In genomic region chr2:30652581-30653037, GRCm38 (mm10) we compare ENCODE assay signal across 8 mouse cellular contexts. TPM values are rescaled to one million over a fixed set of nuclear protein-coding genes. Genes with fewer than 3 reads are reported as not detected.
DNase-seq lines count a peak whose midpoint lies in the region; ATAC-seq and TF ChIP-seq lines count a peak whose summit lies in the region.

No protein-coding gene starts in this region.

- H3K4me2 ChIP-seq in embryonic facial prominence, embryonic 15.5 days (replicated peaks) = peak overlapping the region; percentile 28
- peak overlapping the region; percentile 49 for H3K4me2 ChIP-seq in heart, postnatal 0 days (ENCODE audit: low read depth, low read length)
- H3K4me2 ChIP-seq in limb, embryonic 15.5 days = peak overlapping the region; percentile 26

- TF ChIP-seq EP300 in heart, postnatal 0 days (IDR thresholded peaks at IDR 0.05; ENCODE audit: low read depth) = peak; percentile 15

- DNase-seq in adrenal gland, postnatal 14 days = peak; percentile 56
- DNase-seq in adrenal gland, adult 18-20 months (ENCODE audit: low spot score in 2 of 2) = no peak
- DNase-seq in heart, postnatal 0 days (ENCODE audit: low spot score) = peak; percentile 84
- no peak for DNase-seq in cerebellum, postnatal 25 days

- WGBS in embryonic facial prominence, embryonic 15.5 days = 3% methylated on average over 13 of the region's 13 CpGs
- WGBS in heart, postnatal 0 days = 5% methylated on average over 13 of the region's 13 CpGs
- WGBS in limb, embryonic 15.5 days = 3% methylated on average over 13 of the region's 13 CpGs
- WGBS in olfactory bulb, adult 2 months = 11% methylated on average over 13 of the region's 13 CpGs

- no peak for TF ChIP-seq POLR2A in olfactory bulb, adult 2 months (IDR thresholded peaks at IDR 0.05; ENCODE audit: insufficient read depth, low read depth, low read length)

- H3K27ac ChIP-seq in embryonic facial prominence, embryonic 15.5 days (replicated peaks) = peak overlapping the region; percentile 93
- peak overlapping the region; percentile 90 for H3K27ac ChIP-seq in heart, postnatal 0 days (ENCODE audit: low read depth)
- H3K27ac ChIP-seq in limb, embryonic 15.5 days = peak overlapping the region; percentile 91
- peak overlapping the region; percentile 89 for H3K27ac ChIP-seq in olfactory bulb, adult 2 months (ENCODE audit: insufficient read depth, low read depth, low read length)

- no peaks in the 10 kb centered on the region for H3K27me3 ChIP-seq in embryonic facial prominence, embryonic 15.5 days
- no peaks in the 10 kb centered on the region for H3K27me3 ChIP-seq in heart, postnatal 0 days (ENCODE audit: control insufficient read depth, insufficient read depth, low read length)
- H3K27me3 ChIP-seq in limb, embryonic 15.5 days = no peaks in the 10 kb centered on the region

- no peaks in the 10 kb centered on the region for H3K36me3 ChIP-seq in embryonic facial prominence, embryonic 15.5 days
- no peaks in the 10 kb centered on the region for H3K36me3 ChIP-seq in heart, postnatal 0 days (replicated peaks; ENCODE audit: control insufficient read depth, insufficient read depth, low read length)
- no peaks in the 10 kb centered on the region for H3K36me3 ChIP-seq in limb, embryonic 15.5 days

- TF ChIP-seq CTCF in heart, postnatal 0 days (IDR thresholded peaks at IDR 0.05; ENCODE audit: low read depth) = no peak
- no peak for TF ChIP-seq CTCF in olfactory bulb, adult 2 months (IDR thresholded peaks at IDR 0.05; ENCODE audit: insufficient read depth, low read depth, low read length)

- peaks cover 61% of the 10 kb centered on the region for H3K4me1 ChIP-seq in embryonic facial prominence, embryonic 15.5 days
- H3K4me1 ChIP-seq in heart, postnatal 0 days (ENCODE audit: control insufficient read depth, insufficient read depth) = peaks cover 44% of the 10 kb centered on the region
- H3K4me1 ChIP-seq in limb, embryonic 15.5 days = peaks cover 66% of the 10 kb centered on the region
- peaks cover 92% of the 10 kb centered on the region for H3K4me1 ChIP-seq in olfactory bulb, adult 2 months (ENCODE audit: control insufficient read depth, insufficient read depth, low read length)

- peak; percentile 80 for ATAC-seq in embryonic facial prominence, embryonic 15.5 days (ENCODE audit: insufficient number of reproducible peaks, low FRiP score, low TSS enrichment, low read depth)
- peak; percentile 72 for ATAC-seq in heart, postnatal 0 days (ENCODE audit: insufficient read depth, low read depth)
- peak; percentile 49 for ATAC-seq in limb, embryonic 15.5 days (ENCODE audit: insufficient number of reproducible peaks, low FRiP score, low TSS enrichment, low read depth)
- ATAC-seq in inflammation-experienced regulatory T-cells, adult 6 months = no peak

- no peaks in the 10 kb centered on the region for H3K9me3 ChIP-seq in embryonic facial prominence, embryonic 15.5 days (replicated peaks)
- no peaks in the 10 kb centered on the region for H3K9me3 ChIP-seq in heart, postnatal 0 days (replicated peaks; ENCODE audit: control insufficient read depth, low read length)
- H3K9me3 ChIP-seq in limb, embryonic 15.5 days = no peaks in the 10 kb centered on the region

- H3K4me3 ChIP-seq in embryonic facial prominence, embryonic 15.5 days (replicated peaks) = no peak overlapping the region
- H3K4me3 ChIP-seq in heart, postnatal 0 days (ENCODE audit: low read depth, low read length) = peak overlapping the region; percentile 31
- H3K4me3 ChIP-seq in limb, embryonic 15.5 days = no peak overlapping the region
- no peak overlapping the region for H3K4me3 ChIP-seq in olfactory bulb, adult 2 months (ENCODE audit: insufficient read depth, low read depth, low read length)

- H3K9ac ChIP-seq in embryonic facial prominence, embryonic 15.5 days = no peak overlapping the region
- H3K9ac ChIP-seq in heart, postnatal 0 days (replicated peaks; ENCODE audit: low read depth, low read length) = peak overlapping the region; percentile 46
- H3K9ac ChIP-seq in limb, embryonic 15.5 days = no peak overlapping the region

RNA-seq across cellular contexts. Expression of gene Cstad, which starts 57.8 kb away (rescaled TPM):
- total RNA-seq in adrenal gland, postnatal 14 days (2021) = 1.6 and 3.5 TPM in 2 replicates
- total RNA-seq in adrenal gland, adult 18-20 months (2021) = under 1 TPM in 1 of 2 experiments, not detected in 1; 0.51 TPM
- polyA plus RNA-seq in embryonic facial prominence, embryonic 15.5 days (2015; fragmentation: Nextera tagmentation; extraction: Ambion mirVana) = 1.8 and 3.2 TPM in 2 replicates
- total RNA-seq in heart, postnatal 0 days (2014; rRNA removed; ENCODE audit: low replicate concordance) = not detected in 2 replicates
- 3.1 and 3.6 TPM in 2 replicates for polyA plus RNA-seq in heart, postnatal 0 days (2015; fragmentation: Nextera tagmentation; extraction: Ambion mirVana)
- 2.0 and 2.2 TPM in 2 replicates for polyA plus RNA-seq in limb, embryonic 15.5 days (2015; fragmentation: Nextera tagmentation; extraction: Ambion mirVana)
- not detected in 2 replicates for polyA plus RNA-seq in olfactory bulb, adult 2 months (2012; ENCODE audit: insufficient read depth, insufficient read length, low replicate concordance, missing spikeins)
- polyA plus RNA-seq in inflammation-experienced regulatory T-cells, adult 6 months (2017; shearing (Covaris generic)) = 1 to 10 TPM; 3.0 to 8.3 (median 4.3) TPM

Comparison
In these comparisons a context has a peak if more than half of its experiments do, and no peak if none do; other contexts are left out.
1. DNase-seq: peak in adrenal gland, postnatal 14 days (single experiment) and heart, postnatal 0 days (single experiment); none in adrenal gland, adult 18-20 months (0 of 2) and cerebellum, postnatal 25 days (0 of 2).
2. Peak in every context shown above with its lines, with median percentiles within 50 percentile points of each other: H3K27ac ChIP-seq and H3K4me2 ChIP-seq.